Mouse (Mus musculus): Measurements from ENCODE around the gene Cks2. TPM values are rescaled to one million over a fixed set of nuclear protein-coding genes. Genes with fewer than 3 reads are reported as not detected.
A peak's percentile ranks its signal among the peaks of the same experiment; 100 is the strongest.

The Cks2 gene
- polyA plus RNA-seq, 1 experiment from 2014 or later, result 300 TPM

DNA sequence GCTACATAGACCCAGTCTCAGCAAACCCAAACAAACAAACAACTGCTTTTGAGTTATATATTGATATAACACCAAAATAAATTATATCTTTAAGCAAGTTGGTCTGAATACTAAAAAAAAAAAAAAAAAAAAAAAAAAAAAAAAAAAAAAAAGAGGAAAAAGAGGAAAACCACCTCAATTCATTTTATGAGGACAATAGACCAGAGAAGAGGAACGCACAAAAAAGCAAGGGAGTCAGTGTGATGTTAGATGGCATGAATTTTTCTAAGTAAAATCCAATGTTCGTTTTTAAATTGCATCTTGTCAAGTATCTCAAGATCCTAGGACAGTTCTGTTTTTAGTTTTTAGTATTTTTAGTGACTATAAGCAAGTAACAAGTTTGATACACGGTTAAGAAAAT, 3.6 kb upstream of the Cks2 start:
- Histone ChIP-seq H3K27ac (replicated peaks in 1 of 2; ENCODE audit: control insufficient read depth in 1 of 2, insufficient read depth in 1 of 2, low read depth in 2 of 2, low read length in 2 of 2) (no peak overlapping the region), H3K36me3 (ENCODE audit: control insufficient read depth, insufficient read depth, low read length) (no peaks in the 10 kb centered on the region), H3K9me3 (ENCODE audit: control insufficient read depth, low read length) (no peaks in the 10 kb centered on the region), H3K4me3 (ENCODE audit: control insufficient read depth in 1 of 2, insufficient read depth in 1 of 2, low read depth in 1 of 2, low read length in 2 of 2) (no peak overlapping the region), H3K9ac (ENCODE audit: low read length) (no peak overlapping the region), H3K27me3 (ENCODE audit: control insufficient read depth, insufficient read depth, low read length) (no peaks in the 10 kb centered on the region), H3K4me2 (ENCODE audit: low read length) (no peak overlapping the region), H3K4me1 (ENCODE audit: control insufficient read depth in 2 of 2, insufficient read depth in 2 of 2, low read length in 2 of 2) (no peaks in the 10 kb centered on the region)
- WGBS, result 85% methylated on average over 3 of the region's 3 CpGs
- ATAC-seq (ENCODE audit: insufficient number of reproducible peaks, insufficient read depth, low FRiP score, low read depth), result no peak

DNA sequence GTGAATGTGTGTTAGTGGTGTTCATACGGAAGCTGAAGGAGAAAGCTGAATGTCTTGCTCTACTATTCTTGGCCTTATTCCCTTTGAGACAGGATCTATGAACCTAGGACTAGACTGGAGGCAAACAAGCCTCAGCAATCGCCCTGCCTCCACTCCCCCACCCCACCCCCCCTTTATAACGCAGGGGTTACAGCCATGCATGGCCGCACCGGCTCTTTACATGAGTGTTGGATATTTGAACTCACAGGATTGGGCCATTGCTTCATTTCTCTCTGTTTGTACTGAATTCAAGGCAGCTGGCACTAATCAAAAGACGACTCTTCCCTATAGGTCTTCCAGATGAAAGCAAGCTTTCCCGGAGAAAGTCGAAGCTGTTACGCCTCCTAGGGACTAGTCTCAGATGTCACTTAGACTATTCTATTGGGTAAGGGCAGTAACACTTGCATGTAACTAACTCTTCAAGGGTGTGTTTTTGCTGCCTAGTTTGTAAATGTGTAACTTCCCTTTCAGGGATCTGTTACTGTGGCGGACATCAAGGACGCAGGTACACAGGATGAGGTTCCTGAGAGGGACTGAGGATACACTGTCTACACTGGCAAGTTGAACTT, 2.8 kb upstream of the Cks2 start:
- peaks cover 0 to 9% of the 10 kb centered on the region in 2 experiments; a peak in 3 of 4 replicates for H3K4me1 ChIP-seq (ENCODE audit: control insufficient read depth in 2 of 2, insufficient read depth in 2 of 2, low read length in 2 of 2)
- no peak overlapping the region for H3K9ac ChIP-seq (ENCODE audit: low read length)
- no peaks in the 10 kb centered on the region for H3K27me3 ChIP-seq (ENCODE audit: control insufficient read depth, insufficient read depth, low read length)
- H3K9me3 ChIP-seq (ENCODE audit: control insufficient read depth, low read length), result no peaks in the 10 kb centered on the region
- no peak overlapping the region for H3K4me2 ChIP-seq (ENCODE audit: low read length)
- no peaks in the 10 kb centered on the region for H3K36me3 ChIP-seq (ENCODE audit: control insufficient read depth, insufficient read depth, low read length)
- H3K4me3 ChIP-seq (ENCODE audit: control insufficient read depth in 1 of 2, insufficient read depth in 1 of 2, low read depth in 1 of 2, low read length in 2 of 2), result no peak overlapping the region
- ATAC-seq (ENCODE audit: insufficient number of reproducible peaks, insufficient read depth, low FRiP score, low read depth), result no peak
- H3K27ac ChIP-seq (replicated peaks in 1 of 2; ENCODE audit: control insufficient read depth in 1 of 2, insufficient read depth in 1 of 2, low read depth in 2 of 2, low read length in 2 of 2), result no peak overlapping the region
- WGBS, result 41% methylated on average over 11 of the region's 11 CpGs

- H3K9ac ChIP-seq (ENCODE audit: low read length), result peak overlapping the region; percentile 77
- peak overlapping the region; percentile 69 for H3K4me2 ChIP-seq (ENCODE audit: low read length)
- no peak for ATAC-seq (ENCODE audit: insufficient number of reproducible peaks, insufficient read depth, low FRiP score, low read depth)
- H3K4me3 ChIP-seq (ENCODE audit: control insufficient read depth in 1 of 2, insufficient read depth in 1 of 2, low read depth in 1 of 2, low read length in 2 of 2), result peak overlapping the region; percentile 72 to 91
- H3K4me1 ChIP-seq (ENCODE audit: control insufficient read depth in 2 of 2, insufficient read depth in 2 of 2, low read length in 2 of 2), result peaks cover 0 to 21% of the 10 kb centered on the region in 2 experiments; a peak in 3 of 4 replicates
- no peaks in the 10 kb centered on the region for H3K36me3 ChIP-seq (ENCODE audit: control insufficient read depth, insufficient read depth, low read length)
- H3K9me3 ChIP-seq (ENCODE audit: control insufficient read depth, low read length), result no peaks in the 10 kb centered on the region
- H3K27ac ChIP-seq (replicated peaks in 1 of 2; ENCODE audit: control insufficient read depth in 1 of 2, insufficient read depth in 1 of 2, low read depth in 2 of 2, low read length in 2 of 2), result peak overlapping the region; percentile 85
- H3K27me3 ChIP-seq (ENCODE audit: control insufficient read depth, insufficient read depth, low read length), result no peaks in the 10 kb centered on the region
- WGBS, result 45% methylated on average over 20 of the region's 20 CpGs
Measured at GRCm38 (mm10) chr13:51643924-51644828, 856 bp upstream of the Cks2 start.

- Histone ChIP-seq H3K4me1 (ENCODE audit: control insufficient read depth in 2 of 2, insufficient read depth in 2 of 2, low read length in 2 of 2) (peaks cover 0 to 24% of the 10 kb centered on the region in 2 experiments; a peak in 3 of 4 replicates), H3K9me3 (ENCODE audit: control insufficient read depth, low read length) (no peaks in the 10 kb centered on the region), H3K9ac (ENCODE audit: low read length) (peak overlapping the region; percentile 93), H3K4me2 (ENCODE audit: low read length) (peak overlapping the region; percentile 69), H3K36me3 (ENCODE audit: control insufficient read depth, insufficient read depth, low read length) (peaks cover 9% of the 10 kb centered on the region), H3K27ac (replicated peaks in 1 of 2; ENCODE audit: control insufficient read depth in 1 of 2, insufficient read depth in 1 of 2, low read depth in 2 of 2, low read length in 2 of 2) (peak overlapping the region; percentile 47 to 87), H3K27me3 (ENCODE audit: control insufficient read depth, insufficient read depth, low read length) (no peaks in the 10 kb centered on the region), H3K4me3 (ENCODE audit: control insufficient read depth in 1 of 2, insufficient read depth in 1 of 2, low read depth in 1 of 2, low read length in 2 of 2) (peak overlapping the region; percentile 85 to 91)
- no peak for ATAC-seq (ENCODE audit: insufficient number of reproducible peaks, insufficient read depth, low FRiP score, low read depth)
- WGBS, result 0% methylated on average over 7 of the region's 7 CpGs
Measured at GRCm38 (mm10) chr13:51645872-51646271, 840 bp downstream of the Cks2 start.

- Histone ChIP-seq H3K4me2 (ENCODE audit: low read length) (peak overlapping the region; percentile 69), H3K9ac (ENCODE audit: low read length) (peak overlapping the region; percentile 93), H3K4me1 (ENCODE audit: control insufficient read depth in 2 of 2, insufficient read depth in 2 of 2, low read length in 2 of 2) (peaks cover 3 to 26% of the 10 kb centered on the region in 2 experiments; a peak in 3 of 4 replicates), H3K27ac (replicated peaks in 1 of 2; ENCODE audit: control insufficient read depth in 1 of 2, insufficient read depth in 1 of 2, low read depth in 2 of 2, low read length in 2 of 2) (no peak overlapping the region), H3K4me3 (ENCODE audit: control insufficient read depth in 1 of 2, insufficient read depth in 1 of 2, low read depth in 1 of 2, low read length in 2 of 2) (peak overlapping the region; percentile 85 to 91), H3K36me3 (ENCODE audit: control insufficient read depth, insufficient read depth, low read length) (peaks cover 14% of the 10 kb centered on the region), H3K9me3 (ENCODE audit: control insufficient read depth, low read length) (no peaks in the 10 kb centered on the region), H3K27me3 (ENCODE audit: control insufficient read depth, insufficient read depth, low read length) (no peaks in the 10 kb centered on the region)
- WGBS, result 18% methylated on average over 3 of the region's 3 CpGs
- ATAC-seq (ENCODE audit: insufficient number of reproducible peaks, insufficient read depth, low FRiP score, low read depth), result no peak
Measured at GRCm38 (mm10) chr13:51646362-51647027, 1.5 kb downstream of the Cks2 start.

DNA sequence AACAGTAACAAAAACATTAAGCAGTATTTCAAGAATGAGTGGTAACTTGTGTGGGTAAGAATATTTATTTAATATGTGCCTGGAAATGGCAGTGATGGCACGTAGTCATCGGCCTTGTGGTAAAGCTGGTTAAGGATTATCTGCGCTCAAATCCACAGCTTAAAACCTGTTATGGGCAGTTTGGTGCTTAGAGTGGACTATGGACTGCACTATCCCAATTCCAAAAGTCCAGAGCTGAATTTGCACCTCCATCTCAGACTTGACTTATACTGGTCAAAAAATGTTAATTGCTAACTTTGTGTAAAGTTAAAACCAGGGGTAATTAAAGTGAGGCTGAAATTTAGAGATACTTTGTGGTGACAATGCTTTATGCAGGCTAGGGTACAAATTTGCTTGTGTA, 2.7 kb downstream of the Cks2 start:
- peak overlapping the region; percentile 46; the same call in 1 of the 2 replicates for H3K9ac ChIP-seq (ENCODE audit: low read length)
- no peak for ATAC-seq (ENCODE audit: insufficient number of reproducible peaks, insufficient read depth, low FRiP score, low read depth)
- 82% methylated on average over 3 of the region's 3 CpGs for WGBS
- no peak overlapping the region for H3K27ac ChIP-seq (replicated peaks in 1 of 2; ENCODE audit: control insufficient read depth in 1 of 2, insufficient read depth in 1 of 2, low read depth in 2 of 2, low read length in 2 of 2)
- H3K9me3 ChIP-seq (ENCODE audit: control insufficient read depth, low read length), result no peaks in the 10 kb centered on the region
- peak overlapping the region in 1 of 2 experiments; percentile 91; a peak in 2 of 4 replicates for H3K4me3 ChIP-seq (ENCODE audit: control insufficient read depth in 1 of 2, insufficient read depth in 1 of 2, low read depth in 1 of 2, low read length in 2 of 2)
- peak overlapping the region; percentile 69 for H3K4me2 ChIP-seq (ENCODE audit: low read length)
- H3K36me3 ChIP-seq (ENCODE audit: control insufficient read depth, insufficient read depth, low read length), result peaks cover 19% of the 10 kb centered on the region
- H3K27me3 ChIP-seq (ENCODE audit: control insufficient read depth, insufficient read depth, low read length), result no peaks in the 10 kb centered on the region
- peaks cover 5 to 33% of the 10 kb centered on the region in 2 experiments; a peak in 3 of 4 replicates for H3K4me1 ChIP-seq (ENCODE audit: control insufficient read depth in 2 of 2, insufficient read depth in 2 of 2, low read length in 2 of 2)

DNA sequence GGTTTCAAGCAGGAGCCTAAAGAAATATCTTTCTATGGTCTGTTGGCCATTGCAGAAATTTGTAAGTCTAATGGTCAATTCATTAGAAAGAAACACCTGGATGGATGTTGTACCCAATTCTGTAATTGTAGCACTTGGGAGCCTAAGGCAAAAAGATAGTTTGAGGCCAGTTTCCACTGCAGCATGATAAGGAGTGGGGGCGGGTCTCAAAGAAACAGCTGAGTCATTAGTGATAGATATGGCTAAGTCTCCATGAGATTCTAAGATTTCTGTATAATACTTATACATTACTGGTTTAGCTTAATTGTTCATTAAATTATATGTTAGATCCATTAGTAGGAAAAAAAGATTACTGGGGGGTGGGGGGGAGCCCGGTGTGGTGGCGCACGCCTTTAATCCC, 3.2 kb downstream of the Cks2 start:
- no peaks in the 10 kb centered on the region for H3K9me3 ChIP-seq (ENCODE audit: control insufficient read depth, low read length)
- H3K27ac ChIP-seq (replicated peaks in 1 of 2; ENCODE audit: control insufficient read depth in 1 of 2, insufficient read depth in 1 of 2, low read depth in 2 of 2, low read length in 2 of 2), result no peak overlapping the region
- peaks cover 5 to 33% of the 10 kb centered on the region in 2 experiments; a peak in 3 of 4 replicates for H3K4me1 ChIP-seq (ENCODE audit: control insufficient read depth in 2 of 2, insufficient read depth in 2 of 2, low read length in 2 of 2)
- no peak for ATAC-seq (ENCODE audit: insufficient number of reproducible peaks, insufficient read depth, low FRiP score, low read depth)
- H3K9ac ChIP-seq (ENCODE audit: low read length), result no peak overlapping the region
- no peaks in the 10 kb centered on the region for H3K27me3 ChIP-seq (ENCODE audit: control insufficient read depth, insufficient read depth, low read length)
- no peak overlapping the region for H3K4me3 ChIP-seq (ENCODE audit: control insufficient read depth in 1 of 2, insufficient read depth in 1 of 2, low read depth in 1 of 2, low read length in 2 of 2)
- WGBS, result 78% methylated on average over 4 of the region's 4 CpGs
- peak overlapping the region; percentile 69 for H3K4me2 ChIP-seq (ENCODE audit: low read length)
- peaks cover 24% of the 10 kb centered on the region for H3K36me3 ChIP-seq (ENCODE audit: control insufficient read depth, insufficient read depth, low read length)
